Mouse (Mus musculus): ENCODE data around the gene Zmym3.
"Not testable (repeated sequence)": the region's sequence is repeated elsewhere in the genome, so short reads cannot be mapped to it uniquely, and the experiment has no call there.

Zmym3 gene

DNA sequence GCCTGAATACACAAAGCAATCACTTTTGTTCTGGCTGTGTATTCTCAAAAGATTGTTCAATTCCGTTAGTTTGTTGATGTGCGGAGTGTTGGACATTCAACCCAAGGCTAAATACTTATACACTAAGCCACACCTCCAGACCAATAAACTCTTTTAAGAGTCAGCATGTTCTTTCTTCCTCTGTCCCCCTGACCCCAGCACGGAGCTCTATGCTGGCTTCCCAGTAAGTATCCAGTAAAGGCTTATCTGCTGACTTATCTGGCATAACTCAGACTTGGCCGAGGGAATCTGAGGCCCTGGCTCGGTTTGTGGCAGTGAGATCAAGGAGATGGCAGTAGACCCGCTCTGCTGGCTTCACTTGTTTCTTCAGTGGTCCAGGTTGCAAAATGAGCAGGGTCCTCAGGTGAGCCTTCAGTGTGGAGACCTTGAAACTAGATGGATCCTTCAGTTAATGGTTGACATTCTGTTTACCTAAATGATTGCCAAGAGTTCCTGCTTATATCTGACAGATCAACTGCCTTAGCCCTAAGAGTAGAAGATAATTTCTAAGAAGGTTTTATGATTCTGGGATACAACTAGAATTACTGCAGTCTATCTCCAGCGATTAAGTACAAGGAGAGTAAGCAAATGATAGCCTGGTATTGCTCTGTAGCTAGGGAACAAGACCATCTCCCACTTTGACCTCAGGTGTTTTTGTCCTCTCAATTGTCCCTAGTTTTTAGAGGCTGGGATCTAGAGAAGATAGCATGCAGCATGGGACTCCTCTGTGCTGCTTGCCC, 44.3 kb downstream of the Zmym3 start, which contains the start of gene Gjb1:
Gene Gjb1 (plus strand): TSS at position 189 of the 779 bp plus-strand sequence.
- DNase-seq (ENCODE audit: low spot score in 2 of 2) = no peak

DNA sequence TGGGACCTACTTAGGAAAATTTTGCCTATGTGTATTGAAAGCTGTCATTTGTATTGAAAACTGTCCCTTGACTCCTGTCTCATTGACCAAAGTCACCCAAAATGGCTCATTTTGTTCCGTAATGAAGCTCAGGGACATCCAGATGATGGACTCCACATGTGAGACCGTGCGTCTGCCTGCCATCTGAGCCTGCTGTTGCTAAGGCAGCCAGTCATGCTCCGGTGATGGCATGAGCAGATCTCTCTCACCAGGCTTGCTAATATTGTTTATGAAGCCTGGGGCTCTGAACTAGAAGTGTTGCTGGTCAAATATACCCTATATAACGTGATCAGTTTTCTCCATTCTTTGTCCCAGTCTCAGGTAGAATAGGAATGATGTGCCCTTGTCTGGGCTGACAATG, 47.7 kb downstream of the Zmym3 start:
- no peak for DNase-seq (ENCODE audit: low spot score in 2 of 2)

DNA sequence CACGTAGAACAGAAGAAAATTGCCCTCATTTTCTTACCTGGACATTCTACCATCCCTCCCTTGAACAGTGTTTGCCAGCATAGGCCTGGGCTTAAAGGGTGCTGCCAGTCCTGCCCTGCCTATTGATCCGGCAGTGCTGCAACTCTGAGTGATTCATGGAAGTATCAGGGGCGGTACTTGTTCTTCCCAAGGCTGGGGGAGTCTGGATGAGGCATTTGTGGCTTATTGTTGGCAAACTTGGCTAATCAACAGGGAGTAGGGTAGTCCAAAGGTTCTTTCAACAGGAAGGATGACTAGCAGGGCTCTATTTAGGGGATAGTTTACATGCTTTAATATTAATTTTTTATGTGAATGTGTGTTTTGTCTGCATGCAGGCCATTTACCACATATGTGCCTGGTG, 50.1 kb downstream of the Zmym3 start:
- DNase-seq (ENCODE audit: low spot score in 2 of 2) = no peak

DNA sequence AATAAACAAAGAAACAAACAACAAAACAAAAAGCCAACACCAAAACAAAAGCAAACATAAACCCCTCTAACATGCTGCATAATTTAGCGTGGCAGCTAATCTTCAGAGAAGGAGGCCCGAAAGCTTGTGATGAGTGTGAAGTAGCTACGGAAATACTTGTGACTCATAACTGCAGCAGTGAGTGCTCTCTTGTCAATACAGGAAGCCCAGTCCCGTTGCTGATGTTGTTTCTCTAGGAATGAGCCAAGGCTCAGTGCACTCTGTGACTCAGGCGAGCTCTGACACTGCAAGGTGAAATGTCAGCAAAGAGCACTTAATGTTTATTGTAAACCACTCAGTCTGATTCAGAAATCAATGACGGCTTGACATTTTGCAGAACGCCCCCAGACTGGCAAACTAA, 51.6 kb downstream of the Zmym3 start:
- DNase-seq (ENCODE audit: low spot score in 2 of 2) = no peak

DNA sequence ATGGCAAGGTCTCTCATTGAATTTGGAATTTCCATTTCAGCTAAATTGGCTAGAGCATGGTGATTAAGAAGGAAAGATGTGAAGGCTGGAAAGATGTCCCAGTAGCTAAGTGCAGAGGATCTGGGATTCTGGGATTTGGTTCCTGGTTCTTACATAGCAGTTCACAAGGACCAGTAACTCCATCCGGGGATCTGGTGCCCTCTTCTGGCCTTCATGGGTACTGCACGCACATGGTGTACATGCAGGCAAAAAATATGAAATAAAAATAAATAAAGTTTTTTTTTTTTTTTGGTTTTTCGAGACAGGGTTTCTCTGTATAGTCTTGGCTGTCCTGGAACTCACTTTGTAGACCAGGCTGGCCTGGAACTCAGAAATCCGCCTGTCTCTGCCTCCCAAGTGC, 61.7 kb downstream of the Zmym3 start:
- not testable (repeated sequence) for DNase-seq (ENCODE audit: low spot score in 2 of 2)

Measured in frontal cortex, postnatal 10 days (tissue).